Mouse (Mus musculus): ENCODE results near the gene Nova1. TPM values are rescaled to one million over a fixed set of nuclear protein-coding genes. Genes with fewer than 3 reads are reported as not detected.

Gene Nova1
- 1.1 and 1.3 TPM in 2 replicates for polyA plus RNA-seq (2016; fragmentation: Nextera tagmentation; extraction: Ambion mirVana)

GRCm38 (mm10) chr12:46818856-46819347 lies at the start of gene Nova1:
TSS of gene Nova1 (minus strand) at chr12:46818929.
- peak within 1 kb of the TSS; percentile 89 for H3K27ac ChIP-seq
- 11% methylated on average over 45 of the region's 68 CpGs for WGBS

GRCm38 (mm10) chr12:46819348-46820022 lies 756 bp upstream of the Nova1 start:
- Histone ChIP-seq H3K27ac (peak overlapping the region; percentile 89), H3K36me3 (no peaks in the 10 kb centered on the region), H3K4me3 (peak overlapping the region; percentile 85), H3K4me1 (peaks cover 4% of the 10 kb centered on the region; the same call in 1 of the 2 replicates), H3K27me3 (ENCODE audit: low read depth, poor library complexity, severe bottlenecking) (peaks cover 42% of the 10 kb centered on the region), H3K9me3 (replicated peaks) (no peaks in the 10 kb centered on the region)
- WGBS: 6% methylated on average over 51 of the region's 57 CpGs
- DNase-seq (ENCODE audit: low spot score): peak; percentile 95

More at GRCm38 (mm10) chr12:46818856-46819347, at the start of gene Nova1:
- no peaks in the 10 kb centered on the region for H3K36me3 ChIP-seq
- peaks cover 42% of the 10 kb centered on the region for H3K27me3 ChIP-seq (ENCODE audit: low read depth, poor library complexity, severe bottlenecking)
- peaks cover 4% of the 10 kb centered on the region; the same call in 1 of the 2 replicates for H3K4me1 ChIP-seq
- peak; percentile 79 for DNase-seq (ENCODE audit: low spot score)
- H3K4me3 ChIP-seq: peak within 1 kb of the TSS; percentile 85
- no peaks in the 10 kb centered on the region for H3K9me3 ChIP-seq (replicated peaks)

- no peaks in the 10 kb centered on the region for H3K9me3 ChIP-seq (replicated peaks)
- WGBS: under 1% methylated on average over 54 of the region's 61 CpGs
- H3K27ac ChIP-seq: peak overlapping the region; percentile 89
These were observed 491 bp downstream of the Nova1 start for GRCm38 (mm10) chr12:46818021-46818855.

GRCm38 (mm10) chr12:46817211-46817803 lies 1.4 kb downstream of the Nova1 start:
- H3K9me3 ChIP-seq (replicated peaks): no peaks in the 10 kb centered on the region
- 17% methylated on average over 14 of the region's 14 CpGs for WGBS
- no peak overlapping the region for H3K27ac ChIP-seq
- no peaks in the 10 kb centered on the region for H3K36me3 ChIP-seq
- DNase-seq (ENCODE audit: low spot score): no peak
- peaks cover 4% of the 10 kb centered on the region; the same call in 1 of the 2 replicates for H3K4me1 ChIP-seq
- peak overlapping the region; percentile 85 for H3K4me3 ChIP-seq
- peaks cover 42% of the 10 kb centered on the region for H3K27me3 ChIP-seq (ENCODE audit: low read depth, poor library complexity, severe bottlenecking)

More at GRCm38 (mm10) chr12:46818021-46818855, 491 bp downstream of the Nova1 start:
- Histone ChIP-seq H3K4me3 (peak overlapping the region; percentile 85), H3K27me3 (ENCODE audit: low read depth, poor library complexity, severe bottlenecking) (peaks cover 42% of the 10 kb centered on the region), H3K36me3 (no peaks in the 10 kb centered on the region), H3K4me1 (peaks cover 4% of the 10 kb centered on the region; the same call in 1 of the 2 replicates)
- DNase-seq (ENCODE audit: low spot score): peak; percentile 66

GRCm38 (mm10) chr12:46816291-46816690 lies 2.4 kb downstream of the Nova1 start:
- Histone ChIP-seq H3K27ac (no peak overlapping the region), H3K4me1 (peaks cover 4% of the 10 kb centered on the region; the same call in 1 of the 2 replicates), H3K9me3 (replicated peaks) (no peaks in the 10 kb centered on the region), H3K27me3 (ENCODE audit: low read depth, poor library complexity, severe bottlenecking) (peaks cover 42% of the 10 kb centered on the region), H3K36me3 (no peaks in the 10 kb centered on the region), H3K4me3 (no peak overlapping the region)
- DNase-seq (ENCODE audit: low spot score): no peak
- WGBS: 96% methylated on average over 3 of the region's 3 CpGs

GRCm38 (mm10) chr12:46815697-46816096 lies 3.0 kb downstream of the Nova1 start:
- Histone ChIP-seq H3K27ac (no peak overlapping the region), H3K9me3 (replicated peaks) (no peaks in the 10 kb centered on the region), H3K36me3 (no peaks in the 10 kb centered on the region), H3K27me3 (ENCODE audit: low read depth, poor library complexity, severe bottlenecking) (peaks cover 38% of the 10 kb centered on the region), H3K4me3 (no peak overlapping the region), H3K4me1 (peaks cover 4% of the 10 kb centered on the region; the same call in 1 of the 2 replicates)
- WGBS: 82% methylated on average over 5 of the region's 5 CpGs
- DNase-seq (ENCODE audit: low spot score): no peak

- Histone ChIP-seq H3K27me3 (ENCODE audit: low read depth, poor library complexity, severe bottlenecking) (peaks cover 29% of the 10 kb centered on the region), H3K4me3 (no peak overlapping the region), H3K36me3 (no peaks in the 10 kb centered on the region), H3K4me1 (peaks cover 2% of the 10 kb centered on the region; the same call in 1 of the 2 replicates), H3K27ac (no peak overlapping the region), H3K9me3 (replicated peaks) (no peaks in the 10 kb centered on the region)
- DNase-seq (ENCODE audit: low spot score): no peak
- 90% methylated on average over 4 of the region's 4 CpGs for WGBS
These were observed 3.9 kb downstream of the Nova1 start for GRCm38 (mm10) chr12:46814820-46815219.

GRCm38 (mm10) chr12:46801311-46801710 lies 17.4 kb downstream of the Nova1 start:
- H3K36me3 ChIP-seq: no peaks in the 10 kb centered on the region
- H3K9me3 ChIP-seq (replicated peaks): no peaks in the 10 kb centered on the region
- DNase-seq (ENCODE audit: low spot score): no peak
- no peaks in the 10 kb centered on the region for H3K4me1 ChIP-seq
- 94% methylated on average over 1 of the region's 1 CpGs for WGBS
- no peak overlapping the region for H3K27ac ChIP-seq
- H3K27me3 ChIP-seq (ENCODE audit: low read depth, poor library complexity, severe bottlenecking): no peaks in the 10 kb centered on the region
- no peak overlapping the region for H3K4me3 ChIP-seq

GRCm38 (mm10) chr12:46782301-46783280 lies 36.1 kb downstream of the Nova1 start:
- H3K4me3 ChIP-seq: no peak overlapping the region
- 78% methylated on average over 8 of the region's 8 CpGs for WGBS
- no peak for DNase-seq (ENCODE audit: low spot score)

GRCm38 (mm10) chr12:46781481-46781880 lies 37.2 kb downstream of the Nova1 start:
- no peaks in the 10 kb centered on the region for H3K4me1 ChIP-seq
- DNase-seq (ENCODE audit: low spot score): no peak

More at GRCm38 (mm10) chr12:46782301-46783280, 36.1 kb downstream of the Nova1 start:
- H3K27me3 ChIP-seq (ENCODE audit: low read depth, poor library complexity, severe bottlenecking): no peaks in the 10 kb centered on the region
- H3K36me3 ChIP-seq: no peaks in the 10 kb centered on the region
- no peaks in the 10 kb centered on the region for H3K4me1 ChIP-seq
- no peak overlapping the region for H3K27ac ChIP-seq
- H3K9me3 ChIP-seq (replicated peaks): no peaks in the 10 kb centered on the region

GRCm38 (mm10) chr12:46780983-46781382 lies 37.7 kb downstream of the Nova1 start:
- no peak overlapping the region for H3K27ac ChIP-seq
- no peak for DNase-seq (ENCODE audit: low spot score)
- no peak overlapping the region for H3K4me3 ChIP-seq
- 82% methylated on average over 2 of the region's 2 CpGs for WGBS
- no peaks in the 10 kb centered on the region for H3K36me3 ChIP-seq
- no peaks in the 10 kb centered on the region for H3K27me3 ChIP-seq (ENCODE audit: low read depth, poor library complexity, severe bottlenecking)
- H3K4me1 ChIP-seq: no peaks in the 10 kb centered on the region
- H3K9me3 ChIP-seq (replicated peaks): no peaks in the 10 kb centered on the region

More at GRCm38 (mm10) chr12:46781481-46781880, 37.2 kb downstream of the Nova1 start:
- Histone ChIP-seq H3K9me3 (replicated peaks) (no peaks in the 10 kb centered on the region), H3K27ac (no peak overlapping the region), H3K27me3 (ENCODE audit: low read depth, poor library complexity, severe bottlenecking) (no peaks in the 10 kb centered on the region), H3K4me3 (no peak overlapping the region), H3K36me3 (no peaks in the 10 kb centered on the region)

Data from limb, embryonic 10.5 days (tissue).